Mouse (Mus musculus): Measurements from ENCODE around the gene Zfc3h1. TPM values are rescaled to one million over a fixed set of nuclear protein-coding genes. Genes with fewer than 3 reads are reported as not detected.

The Zfc3h1 gene
- total RNA-seq (2021), result 10 to 100 TPM; 38.1 to 50.9 TPM
- long read RNA-seq, experiment 1, partial matches to known transcripts, result 7 of 7 reads
- long read RNA-seq, experiment 1, other reads (novel, unspliced or antisense), result 0 of 7 reads
- long read RNA-seq, experiment 2, partial matches to known transcripts, result 0 of 2 reads
- long read RNA-seq, experiment 2, other reads (novel, unspliced or antisense), result 2 of 2 reads

DNA sequence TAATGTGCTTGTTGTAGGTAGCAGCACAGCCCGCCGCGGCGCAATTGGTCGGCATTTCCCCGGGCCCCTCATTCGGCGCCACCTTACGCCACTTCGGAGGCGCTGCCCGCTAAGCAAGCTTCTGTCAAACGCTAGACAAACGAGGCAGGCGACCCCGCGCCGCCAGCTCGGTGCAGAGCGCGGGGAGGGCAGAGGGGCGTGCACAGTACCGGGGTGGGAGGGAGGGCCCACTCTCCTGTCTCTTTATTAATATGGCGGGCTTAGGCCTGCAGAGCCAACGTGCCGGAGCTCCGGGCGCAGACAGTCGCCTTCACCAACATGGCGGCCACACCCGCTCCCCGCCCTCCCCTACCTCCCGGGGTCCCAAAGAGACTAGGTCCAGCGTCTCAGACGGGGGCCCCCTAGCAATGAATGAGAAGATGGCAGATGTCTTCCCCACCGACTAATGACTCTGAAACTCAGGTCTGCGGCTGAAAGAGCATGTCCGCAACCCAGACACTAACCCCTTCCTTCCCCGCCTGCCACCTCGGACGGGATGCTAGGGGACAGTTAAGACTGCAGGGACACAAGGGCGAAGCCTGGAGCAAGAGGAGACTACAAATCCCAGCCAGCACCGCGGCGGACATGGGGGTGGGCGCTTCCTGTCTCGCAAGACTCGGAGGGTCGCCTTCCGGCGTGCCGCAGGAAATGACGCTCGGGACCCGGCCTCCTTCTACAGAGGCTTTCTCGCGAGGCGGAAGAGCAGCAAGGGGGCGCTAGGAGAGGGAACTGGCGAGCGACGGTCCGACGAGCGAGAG lies at the start of gene Zfc3h1, which contains the start of gene Thap2:
TSS of gene Zfc3h1 (plus strand) at position 739 of the 797 bp plus-strand sequence.
TSS of gene Thap2 (minus strand) at position 223 of the 797 bp plus-strand sequence.
- DNase-seq, result peak; percentile 99

DNA sequence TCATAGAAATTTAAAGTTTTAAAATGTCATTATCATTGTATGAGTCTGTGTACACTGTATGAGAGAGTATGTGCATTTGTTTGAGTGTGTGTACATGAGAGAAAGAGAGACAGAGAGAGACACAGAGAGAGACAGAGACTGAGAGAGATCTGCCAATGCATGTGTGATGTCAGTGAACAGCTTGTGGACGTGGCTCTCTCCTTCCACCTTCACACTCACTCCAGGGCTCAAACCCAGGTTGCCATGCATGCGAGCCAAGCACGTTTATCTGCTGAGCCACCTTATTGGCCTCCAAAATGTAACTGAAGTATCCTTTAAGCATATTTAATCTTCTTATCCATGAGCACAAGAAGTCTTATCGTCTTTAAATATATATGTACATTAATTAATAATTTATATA lies 47.9 kb upstream of the Zfc3h1 start:
- DNase-seq, result no peak

DNA sequence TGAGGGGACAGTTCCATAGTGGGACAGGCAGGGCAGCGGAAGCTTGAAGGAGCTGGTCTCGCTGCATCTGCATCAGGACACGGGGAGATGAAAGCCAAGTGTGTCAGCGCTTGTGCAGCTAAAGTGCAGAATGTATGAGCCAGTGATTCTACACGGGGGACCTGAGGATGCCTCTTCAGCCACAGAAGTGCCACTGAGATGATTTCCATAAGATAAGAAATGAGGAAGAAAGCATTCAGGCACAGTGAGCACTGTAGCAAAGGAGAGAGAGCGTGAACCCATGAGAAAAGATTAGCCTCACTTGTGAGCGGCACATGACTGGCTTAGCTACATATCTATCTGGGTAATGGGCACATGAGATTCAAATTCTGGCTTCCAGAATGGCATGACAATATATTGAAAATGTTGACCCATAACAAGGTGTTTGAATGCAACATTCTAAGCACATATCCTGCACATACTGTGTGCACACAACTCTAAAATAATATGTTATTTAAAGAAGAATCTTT lies 44.9 kb upstream of the Zfc3h1 start:
- DNase-seq, result no peak

DNA sequence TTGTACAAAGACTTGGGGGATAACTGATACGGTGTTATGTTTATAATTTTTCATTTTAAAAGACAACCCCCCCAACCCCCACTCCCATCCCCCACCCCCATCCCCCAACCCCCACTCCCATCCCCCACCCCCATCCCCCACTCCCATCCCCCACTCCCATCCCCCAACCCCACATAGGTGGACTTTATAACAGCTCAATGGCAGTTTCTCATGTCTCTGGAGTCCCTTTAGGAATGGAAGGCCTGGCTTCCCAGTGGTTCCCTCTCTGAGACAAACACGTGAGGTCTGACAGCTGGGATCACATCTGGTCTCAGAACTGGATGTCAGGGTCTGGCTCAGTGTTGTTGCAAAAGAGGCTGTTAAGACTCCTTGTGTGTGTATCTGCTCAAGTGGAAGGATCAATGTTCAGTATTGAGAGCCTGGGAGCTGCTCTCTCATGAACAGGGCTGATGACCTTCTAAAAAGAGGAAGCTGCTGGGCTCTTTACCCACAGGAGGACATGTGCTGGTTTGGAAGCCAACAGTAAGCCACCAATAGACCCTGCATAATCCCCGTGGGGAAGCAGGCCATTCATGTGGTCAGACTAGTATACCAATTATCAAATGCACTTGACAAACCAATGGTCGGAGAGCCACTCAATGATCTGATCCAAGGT lies 41.9 kb upstream of the Zfc3h1 start:
- DNase-seq, result no peak

DNA sequence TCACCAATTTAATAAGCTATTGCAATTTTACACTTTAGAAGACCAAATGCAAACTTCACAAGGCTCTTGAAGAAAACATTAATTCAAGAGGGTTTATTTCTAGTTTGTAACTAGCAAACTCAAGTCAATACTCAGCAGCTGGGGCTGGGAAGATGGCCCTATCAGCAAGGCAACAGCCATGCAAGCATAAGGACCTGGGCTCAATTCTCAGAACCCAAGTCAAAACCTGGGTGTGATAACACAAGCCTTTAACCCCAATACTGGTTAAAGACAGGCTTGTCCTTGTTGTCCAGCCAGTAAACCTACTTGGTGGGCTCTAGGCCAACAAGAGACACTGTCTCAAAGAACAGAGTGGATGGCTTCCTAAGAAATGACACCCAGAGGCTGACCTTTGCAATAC lies 38.3 kb upstream of the Zfc3h1 start:
- no peak for DNase-seq

DNA sequence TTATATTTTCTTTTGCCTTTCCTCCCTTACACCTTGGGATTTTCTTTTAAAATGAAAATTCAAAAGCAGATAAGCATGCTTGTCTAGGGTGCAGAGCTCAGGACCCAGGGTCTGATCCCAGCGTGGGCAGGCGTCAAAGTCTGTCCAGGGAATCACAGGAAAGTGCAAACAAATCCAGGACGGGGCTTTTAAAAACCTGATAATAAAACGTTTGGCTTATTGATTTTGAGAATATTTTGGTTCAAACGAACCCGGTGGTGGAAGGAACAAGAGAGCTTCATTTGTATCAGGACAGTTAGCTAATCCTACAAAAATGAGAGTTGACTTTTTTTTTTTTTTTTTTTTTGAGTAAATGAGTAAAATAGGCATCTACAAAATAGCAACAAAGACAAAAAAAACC lies 36.6 kb upstream of the Zfc3h1 start:
- DNase-seq, result no peak

DNA sequence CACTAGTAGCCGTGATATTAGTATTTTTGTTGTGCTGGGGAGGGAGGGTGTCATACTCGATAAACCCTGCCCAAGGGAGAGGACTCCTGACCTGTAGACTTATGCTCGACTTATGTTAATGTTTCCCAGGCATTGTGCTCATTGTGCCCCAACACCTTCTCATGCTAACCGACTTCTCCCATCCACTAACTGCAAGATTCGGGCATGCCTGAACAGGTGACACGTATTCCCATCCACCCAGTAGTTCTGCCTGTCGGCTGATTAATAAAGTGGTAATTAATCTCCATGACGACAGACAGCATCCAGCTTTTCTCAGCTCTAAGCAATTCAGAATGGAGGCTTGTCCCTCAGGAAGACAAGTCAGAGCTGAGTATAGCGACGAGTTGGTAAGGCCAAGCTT lies 35.7 kb upstream of the Zfc3h1 start:
- no peak for DNase-seq

DNA sequence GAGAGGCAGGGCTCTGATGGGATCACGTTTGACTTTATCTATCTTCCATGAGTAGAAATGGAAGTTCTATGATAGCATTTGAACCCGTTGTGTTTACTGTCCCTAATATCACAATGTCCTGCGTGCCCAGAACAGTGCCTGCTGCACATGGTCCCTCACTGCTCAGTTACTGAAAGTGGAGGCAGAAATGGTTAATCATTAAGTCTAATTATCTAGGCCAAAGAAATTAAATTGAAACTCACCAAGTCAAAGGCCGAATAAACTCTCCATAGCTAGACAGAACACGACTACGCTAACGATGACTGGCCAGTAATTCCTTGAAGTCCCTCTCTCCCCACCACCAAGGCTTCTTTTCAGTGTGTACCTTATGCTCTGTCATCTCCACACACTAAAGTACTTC lies 35.2 kb upstream of the Zfc3h1 start:
- DNase-seq, result no peak

DNA sequence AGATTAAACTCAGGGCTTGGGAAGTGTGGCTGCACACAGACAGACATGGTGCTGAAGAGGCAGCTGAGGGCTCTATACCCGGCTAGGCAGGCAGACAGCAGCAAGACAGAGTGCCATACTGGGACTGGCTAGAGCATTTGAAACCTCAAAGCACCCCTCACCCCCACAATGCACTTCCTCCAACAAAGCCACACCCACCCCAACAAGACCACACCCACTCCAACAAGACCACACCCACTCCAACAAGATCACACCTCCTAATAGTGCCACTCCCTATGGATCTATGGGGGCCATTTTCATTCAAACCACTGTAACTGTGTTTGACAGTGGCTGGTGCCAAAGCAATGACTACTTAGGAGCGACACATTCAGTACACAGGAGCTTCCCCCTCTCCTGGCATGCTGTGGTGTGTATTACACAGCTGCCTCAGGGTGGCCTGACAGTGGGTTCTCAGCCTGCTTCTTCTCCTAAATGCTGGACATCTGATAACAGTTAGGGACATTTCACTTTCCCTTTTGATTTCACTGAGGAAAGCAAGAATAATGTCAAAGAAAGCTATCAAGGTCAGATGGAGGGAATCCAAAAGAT lies 33.9 kb upstream of the Zfc3h1 start:
- DNase-seq, result no peak

DNA sequence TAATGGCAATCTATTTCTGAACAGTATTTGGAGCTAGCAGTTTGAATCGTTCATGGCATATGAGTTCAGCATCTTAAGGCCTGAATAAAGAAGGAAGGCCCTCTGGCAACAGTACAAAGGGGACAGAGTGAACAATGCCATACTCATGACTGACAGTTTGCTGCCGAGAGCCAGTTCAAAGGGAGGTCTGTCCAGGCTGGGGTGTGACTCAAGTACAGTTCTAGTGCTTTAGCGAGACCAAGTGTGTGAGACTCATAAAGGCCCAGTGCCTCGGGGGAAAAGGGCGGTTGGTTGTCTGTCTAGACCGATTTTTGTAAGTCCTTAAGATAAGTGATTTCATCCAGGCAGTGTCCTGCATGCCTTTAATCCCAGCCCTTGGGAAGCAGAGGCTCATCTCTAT lies 30.2 kb upstream of the Zfc3h1 start:
- DNase-seq, result no peak

DNA sequence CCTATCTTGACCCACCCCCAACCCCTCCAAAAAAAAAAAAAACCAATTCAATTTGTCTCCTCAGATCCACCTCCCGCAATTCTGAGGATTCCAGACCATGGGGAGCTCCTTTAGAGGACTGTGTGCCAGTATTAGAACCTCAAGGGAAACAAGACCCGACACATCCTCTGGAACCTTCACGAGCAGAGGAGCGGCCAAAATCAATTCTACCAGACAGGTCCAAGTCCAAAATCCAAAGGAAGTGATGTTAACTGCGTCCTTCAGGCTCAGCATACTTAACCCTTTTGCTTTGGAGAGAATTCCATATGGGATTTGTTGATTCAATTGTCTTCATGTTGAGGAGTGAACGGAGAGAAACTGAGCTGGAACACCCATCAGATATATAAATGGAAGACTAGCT lies 29.7 kb upstream of the Zfc3h1 start:
- DNase-seq, result no peak

DNA sequence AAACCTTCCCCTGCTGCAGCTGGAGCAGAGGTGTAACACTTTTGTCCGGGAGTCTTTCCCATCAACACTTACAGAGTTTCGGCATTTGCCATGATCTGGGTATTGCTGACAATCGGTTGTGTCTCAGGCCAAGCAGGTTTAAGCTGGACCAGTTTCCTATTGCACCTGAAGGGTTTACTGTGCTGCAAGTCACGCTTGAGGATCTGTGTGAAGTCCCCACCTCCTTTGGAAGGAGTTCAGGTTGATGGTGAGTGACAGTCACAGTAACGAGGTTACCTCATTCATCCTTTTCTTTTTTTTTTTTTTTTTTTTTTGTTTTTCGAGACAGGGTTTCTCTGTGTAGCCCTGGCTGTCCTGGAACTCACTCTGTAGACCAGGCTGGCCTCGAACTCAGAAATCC lies 28.7 kb upstream of the Zfc3h1 start:
- no peak for DNase-seq

DNA sequence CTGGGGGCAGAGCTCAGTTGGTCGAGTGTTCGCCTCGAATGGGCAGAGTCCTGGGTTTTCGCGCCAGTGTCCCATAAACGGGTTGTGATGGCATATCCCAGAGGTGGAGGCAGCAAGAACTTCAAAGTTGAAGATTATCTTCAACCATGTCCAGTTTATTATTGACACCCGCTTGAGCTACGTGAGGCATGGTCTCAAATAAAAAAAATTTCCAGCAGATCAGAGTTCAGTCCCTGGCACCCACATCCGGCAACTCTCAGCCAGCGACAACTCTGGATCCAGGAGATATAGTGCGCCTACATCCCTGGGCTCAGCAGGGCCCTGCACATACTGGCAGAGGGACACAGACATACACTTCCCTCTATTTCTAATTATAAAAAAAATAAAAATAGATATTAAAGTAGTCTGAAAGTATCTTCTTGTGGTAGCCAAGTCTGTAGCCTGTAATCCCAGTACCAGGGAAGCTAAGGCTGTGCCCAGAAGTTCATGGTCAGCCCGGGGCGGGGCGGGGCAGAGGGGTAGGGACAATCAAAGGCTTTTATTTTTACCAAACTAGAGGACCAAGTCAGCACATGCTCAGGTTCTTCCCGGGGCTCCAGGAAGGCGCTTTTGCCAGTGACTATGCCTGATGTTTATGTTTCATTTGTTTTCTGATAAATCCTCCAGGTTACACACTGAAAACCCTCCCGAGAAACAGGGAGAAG lies 26.4 kb upstream of the Zfc3h1 start:
- DNase-seq, result no peak

DNA sequence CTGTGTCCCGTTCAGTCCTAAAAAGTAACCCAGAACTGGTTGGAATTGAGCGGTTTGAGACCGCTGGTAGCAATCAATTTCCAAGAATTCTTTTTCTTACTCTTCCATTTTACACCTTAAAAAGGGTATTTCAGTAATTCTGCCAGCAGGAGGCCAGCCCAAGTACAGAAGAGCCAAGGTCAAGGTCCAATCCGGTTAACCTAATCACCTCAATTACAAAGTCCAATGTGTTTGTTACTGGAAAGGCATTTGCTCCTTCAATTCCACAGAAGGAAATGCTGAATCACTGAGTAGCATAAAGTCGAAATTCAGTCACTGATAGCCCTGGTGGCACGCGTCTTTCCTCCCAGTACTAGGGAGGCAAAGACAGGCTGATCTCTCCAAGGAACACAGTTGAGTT lies 25.7 kb upstream of the Zfc3h1 start:
- peak in 1 of 2 experiments; percentile 13 for DNase-seq

DNA sequence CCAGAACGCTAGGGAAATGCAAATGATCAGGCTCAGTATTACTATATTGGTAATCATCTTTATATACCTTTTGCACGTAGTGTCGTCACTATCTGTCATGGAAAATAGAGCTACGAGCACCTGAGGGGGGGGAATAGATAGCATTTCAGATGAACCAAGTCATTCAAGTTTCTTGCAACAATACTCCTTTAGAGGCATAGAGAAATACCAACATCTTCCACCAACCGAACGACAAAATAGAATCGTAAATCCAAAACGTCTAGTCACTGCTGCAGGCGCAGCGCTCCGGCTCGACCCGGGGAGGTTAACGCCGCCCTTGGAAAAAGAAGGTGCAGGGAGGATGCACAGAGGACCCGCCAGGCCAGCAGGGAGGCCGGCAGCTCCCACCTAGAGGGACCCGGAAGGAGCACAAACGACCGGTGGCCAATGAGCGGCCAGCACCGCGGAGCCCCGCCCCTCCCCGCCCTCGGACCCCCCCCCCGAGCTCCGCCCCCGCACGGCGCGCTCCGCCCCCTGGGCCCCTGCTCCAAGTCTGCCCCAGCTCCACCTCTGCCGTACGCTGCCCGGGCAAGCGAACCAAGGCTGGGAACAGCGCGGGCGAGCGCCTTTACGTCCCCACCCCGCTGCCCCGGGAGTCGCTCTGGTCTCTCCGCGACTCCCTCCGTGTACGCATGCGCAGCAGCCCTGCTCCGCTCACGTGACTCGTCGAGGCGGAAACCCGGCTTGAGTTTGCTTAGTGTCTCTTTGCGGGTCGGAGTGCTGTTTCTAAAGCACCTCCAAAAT lies 22.7 kb upstream of the Zfc3h1 start, which contains the start of gene Tmem19:
TSS of gene Tmem19 (minus strand) at position 662 of the 783 bp plus-strand sequence.
- peak; percentile 97 to 98 for DNase-seq

DNA sequence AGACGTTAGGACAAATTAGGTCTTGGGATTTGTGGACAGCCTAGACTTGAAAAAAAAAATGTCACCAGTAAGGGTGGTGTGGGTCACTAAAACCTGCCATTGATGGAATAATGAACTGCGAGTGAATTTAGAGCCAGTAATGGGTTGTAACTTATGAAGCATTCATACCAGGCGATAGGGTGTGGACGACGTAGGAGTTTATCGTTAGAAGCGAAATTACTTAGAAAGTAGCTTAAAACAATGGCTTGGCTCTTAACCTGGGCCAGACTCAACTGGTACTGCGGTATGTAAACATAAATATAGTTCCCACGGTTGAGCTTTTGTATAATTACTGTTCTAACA lies 22.2 kb upstream of the Zfc3h1 start:
- DNase-seq, result no peak

DNA sequence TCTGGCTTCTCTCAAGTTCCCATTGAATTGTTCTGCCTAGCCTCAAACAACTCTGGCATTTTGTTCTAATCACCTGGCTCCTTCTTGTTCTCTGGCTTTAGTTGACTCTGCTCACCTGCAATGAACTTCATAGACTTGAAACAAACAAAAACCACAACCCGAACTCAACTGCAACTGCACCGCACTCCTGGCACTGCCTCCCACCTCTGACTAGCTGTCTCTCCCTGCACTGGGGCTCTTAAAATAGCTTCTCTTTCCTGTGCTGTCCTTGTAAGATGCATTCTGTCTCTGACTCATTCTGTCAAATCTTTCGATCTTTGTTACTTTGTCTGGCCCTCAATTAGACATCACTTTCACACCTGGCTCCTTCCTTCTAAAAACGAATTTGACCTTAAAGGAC lies 21.6 kb upstream of the Zfc3h1 start:
- no peak for DNase-seq

DNA sequence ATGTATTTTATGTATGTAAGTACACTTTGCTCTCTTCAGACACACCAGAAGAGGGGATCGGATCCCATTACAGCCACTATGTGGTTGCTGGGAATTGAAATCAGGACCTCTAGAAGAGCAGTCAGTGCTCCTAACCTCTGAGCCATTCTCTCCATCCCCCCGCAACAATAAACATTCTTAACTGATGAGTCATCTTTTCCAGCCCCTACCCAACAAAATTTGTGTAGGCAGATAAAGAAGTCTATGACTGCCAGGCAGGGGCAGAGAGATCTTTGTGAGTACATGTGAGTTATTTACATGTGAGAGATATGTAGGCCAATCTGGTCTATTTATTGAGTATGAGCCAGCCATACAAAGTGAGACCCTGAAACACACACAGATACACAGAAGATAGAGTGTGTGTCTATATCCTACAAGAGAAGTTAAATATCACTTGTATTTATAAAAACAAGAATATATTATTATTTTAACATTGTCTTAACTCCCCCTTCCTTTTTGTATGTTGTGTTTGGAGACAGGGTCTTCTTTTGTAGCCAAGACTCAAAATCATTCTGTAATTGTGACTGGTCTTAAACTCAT lies 3.2 kb upstream of the Zfc3h1 start:
- DNase-seq, result no peak

DNA sequence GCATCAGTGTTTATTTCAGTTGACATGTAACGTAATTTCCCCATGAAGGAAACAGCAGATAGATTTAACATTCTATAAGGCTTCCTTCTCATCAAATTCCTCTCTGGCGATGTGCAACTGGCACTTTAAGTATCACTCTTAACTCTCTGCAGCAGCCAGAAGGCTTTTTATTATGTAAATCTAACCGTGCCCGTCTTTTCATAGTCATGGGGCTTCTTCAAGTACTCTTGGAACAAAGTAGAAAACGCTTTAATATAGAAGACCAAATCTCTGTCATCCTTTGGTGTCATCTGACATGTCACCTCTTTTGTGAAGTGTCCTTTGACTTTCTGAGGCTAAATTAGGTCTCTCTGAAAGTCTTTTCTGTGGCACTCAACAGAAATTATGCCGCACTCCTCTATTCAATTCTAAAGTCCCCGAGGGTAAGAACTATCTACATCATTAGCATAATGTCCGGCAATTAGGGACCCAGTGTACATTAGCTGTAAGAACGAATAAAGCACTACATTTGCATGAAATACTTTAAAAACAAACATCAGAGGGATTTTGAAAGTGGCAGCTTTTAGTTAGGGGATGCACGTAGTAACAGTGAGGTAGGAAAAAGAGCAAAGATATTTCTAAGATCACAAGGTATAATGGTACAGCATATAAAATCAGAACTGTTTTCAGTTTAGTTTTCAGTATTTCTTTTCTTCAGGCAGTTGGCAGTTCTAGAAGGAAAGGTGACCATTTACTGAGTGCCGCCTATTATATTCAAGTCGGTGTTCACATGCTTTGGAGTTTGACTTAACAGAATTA lies 1.7 kb upstream of the Zfc3h1 start:
- DNase-seq, result no peak

DNA sequence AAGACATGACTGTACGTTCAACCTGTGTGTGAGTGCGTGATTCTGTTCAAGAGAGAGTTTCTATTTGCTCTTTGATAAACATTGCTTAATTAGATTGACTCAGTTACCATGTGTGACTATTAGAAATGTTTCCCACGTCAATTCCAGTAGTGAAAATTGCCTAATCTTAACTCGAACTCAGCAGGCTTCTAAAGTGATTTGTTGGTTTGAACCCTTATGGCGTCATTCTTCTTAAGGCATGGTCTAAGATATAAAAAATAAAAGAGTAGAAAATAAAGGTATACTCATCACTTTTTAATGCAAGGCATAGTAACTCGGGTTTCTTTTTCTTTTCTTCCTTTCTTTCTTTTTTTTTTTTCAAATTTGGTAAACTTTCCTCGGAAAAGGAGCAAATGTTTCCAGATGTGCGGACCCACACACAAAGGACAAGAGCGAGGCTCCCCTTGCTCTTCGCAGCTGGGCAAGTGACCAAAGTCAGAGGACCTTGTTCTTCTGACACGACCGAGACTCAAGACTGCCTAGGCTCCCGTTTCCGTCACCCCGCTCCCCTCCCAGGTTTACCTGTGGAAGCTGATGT lies 1.0 kb upstream of the Zfc3h1 start:
- no peak for DNase-seq
